Mouse (Mus musculus) spleen, postnatal 10 days (tissue): Measurements from ENCODE around the gene Themis2.
"Not testable (repeated sequence)": the region's sequence is repeated elsewhere in the genome, so short reads cannot be mapped to it uniquely, and the experiment has no call there.

Experiments
- DNase-seq, 2 experiments: peaks; one replicate each; pipeline ENCODE4 v3.0.0; 2021 to 2022; ENCODE audit warnings: low spot score in 2 of 2

Themis2 gene

GRCm38 (mm10) chr4:132752992-132753391, 43.2 kb downstream of the Themis2 start:
- no peak for DNase-seq

GRCm38 (mm10) chr4:132749258-132749982, 46.8 kb downstream of the Themis2 start:
- no peak for DNase-seq

- no peak for DNase-seq
Observed at GRCm38 (mm10) chr4:132748778-132749177, 47.4 kb downstream of the Themis2 start.

GRCm38 (mm10) chr4:132747664-132748259, 48.4 kb downstream of the Themis2 start:
- DNase-seq = peak; percentile 26 to 43

- no peak for DNase-seq
Observed at GRCm38 (mm10) chr4:132746911-132747517, 49.2 kb downstream of the Themis2 start.

GRCm38 (mm10) chr4:132743992-132744911, 51.9 kb downstream of the Themis2 start:
- no peak for DNase-seq

- no peak for DNase-seq
Observed at GRCm38 (mm10) chr4:132741491-132741890, 54.7 kb downstream of the Themis2 start.

- not testable (repeated sequence) for DNase-seq
Observed at GRCm38 (mm10) chr4:132737154-132737553, 59.0 kb downstream of the Themis2 start.

- no peak for DNase-seq
Observed at GRCm38 (mm10) chr4:132735894-132736293, 60.3 kb downstream of the Themis2 start.

GRCm38 (mm10) chr4:132735389-132735788, 60.8 kb downstream of the Themis2 start:
- DNase-seq = no peak

- DNase-seq = no peak
Observed at GRCm38 (mm10) chr4:132734766-132735165, 61.4 kb downstream of the Themis2 start.

- no peak for DNase-seq
Observed at GRCm38 (mm10) chr4:132733071-132733770, 63.0 kb downstream of the Themis2 start.

GRCm38 (mm10) chr4:132732148-132732684, 64.0 kb downstream of the Themis2 start, which contains the start of gene Xkr8:
Gene Xkr8, minus strand, starts transcription at chr4:132732546.
- DNase-seq = peak; percentile 79 to 95
